Mouse (Mus musculus) myocyte (in vitro differentiated cells): Measurements from ENCODE around the gene Tmem274.

Experiments used
- E2F4 ChIP-seq: IDR thresholded peaks from one replicate; pipeline ENCODE4 v1.6.1; 2011; ENCODE audit warnings: mild to moderate bottlenecking, control low read depth, moderate library complexity; ENCODE audit not compliant: insufficient read depth
- MAX ChIP-seq: IDR thresholded peaks from one replicate; pipeline ENCODE4 v1.6.1; 2011; ENCODE audit warnings: low read depth, mild to moderate bottlenecking, control low read depth
- MYOD1 ChIP-seq, 3 experiments: IDR thresholded peaks; one replicate each; pipeline ENCODE4 v1.6.1; 2011; ENCODE audit warnings: control low read depth in 2 of 3, low read depth in 2 of 3, mild to moderate bottlenecking in 2 of 3, moderate library complexity in 1 of 3; ENCODE audit not compliant: insufficient read length in 2 of 3, control insufficient read depth in 1 of 3
- MYOG ChIP-seq, 3 experiments: IDR thresholded peaks; one replicate each; pipeline ENCODE4 v1.6.1; 2011; ENCODE audit warnings: control low read depth in 2 of 3, low read depth in 2 of 3, mild to moderate bottlenecking in 2 of 3; ENCODE audit not compliant: insufficient read length in 2 of 3, control insufficient read depth in 1 of 3, insufficient read depth in 1 of 3
- POLR2A ChIP-seq: IDR thresholded peaks from one replicate; pipeline ENCODE4 v1.6.1; 2011; ENCODE audit warnings: low read depth, mild to moderate bottlenecking, control low read depth, moderate library complexity; ENCODE audit not compliant: insufficient read length
- REST ChIP-seq: IDR thresholded peaks from one replicate; pipeline ENCODE4 v1.6.1; 2011; ENCODE audit warnings: mild to moderate bottlenecking, control low read depth, moderate library complexity; ENCODE audit not compliant: insufficient read depth, insufficient read length
- TCF3 ChIP-seq: IDR thresholded peaks from one replicate; pipeline ENCODE4 v1.6.1; 2011; ENCODE audit warnings: low read depth, control low read depth; ENCODE audit not compliant: insufficient read length
- USF1 ChIP-seq: IDR thresholded peaks from one replicate; pipeline ENCODE4 v1.6.1; 2011; ENCODE audit warnings: low read depth, mild to moderate bottlenecking, control low read depth, moderate library complexity

DNA sequence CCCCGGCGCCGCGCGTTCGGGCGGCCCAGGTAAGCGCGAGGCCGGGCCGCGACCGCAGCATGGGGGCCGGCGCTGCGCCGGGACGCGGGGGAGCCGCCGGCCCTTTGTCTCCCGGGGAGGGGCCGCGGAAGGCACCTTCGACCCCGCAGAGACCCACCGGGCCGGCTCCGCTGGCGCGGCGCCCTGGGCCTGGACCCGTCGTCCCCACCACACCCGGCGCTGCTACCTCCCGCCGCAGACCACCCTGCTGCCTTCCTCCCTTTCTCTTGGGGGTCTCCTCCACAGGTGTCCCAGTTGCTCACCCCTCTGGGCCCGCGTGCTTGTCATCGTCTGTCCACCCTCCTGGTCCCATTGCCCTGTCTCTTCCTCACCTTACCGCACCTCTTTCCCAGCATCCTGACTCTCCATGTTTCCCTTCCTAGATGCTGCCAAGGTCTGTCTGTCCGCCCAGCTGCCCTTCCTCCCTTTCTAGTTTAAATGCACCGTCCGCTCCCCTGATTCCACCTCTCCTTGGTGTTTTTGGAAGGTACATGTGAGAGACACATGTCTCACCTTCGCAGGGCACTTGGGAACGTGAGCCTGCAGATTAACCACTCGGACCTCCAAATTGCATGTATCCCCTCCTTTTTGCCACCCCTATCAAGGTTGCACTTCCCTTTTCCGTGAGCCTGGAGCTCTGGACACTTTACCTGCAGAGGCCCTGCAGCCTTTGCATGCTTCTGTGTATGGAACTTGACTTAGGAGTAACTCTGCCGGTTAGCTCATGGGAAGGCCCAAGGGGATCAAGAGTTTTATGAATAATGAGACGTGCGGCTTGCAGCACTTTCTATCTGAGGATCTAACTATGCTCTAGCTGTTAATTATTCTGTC, 41.4 kb downstream of the Tmem274 start:
- TF ChIP-seq E2F4 (no peak), POLR2A (no peak), MAX (no peak), USF1 (no peak), TCF3 (no peak), MYOD1 (IDR thresholded peaks at IDR 0.05; ENCODE audit: control insufficient read depth in 1 of 3, insufficient read length in 2 of 3, low read depth in 2 of 3) (no peak), REST (no peak), MYOG (IDR thresholded peaks at IDR 0.05; ENCODE audit: control insufficient read depth in 1 of 3, insufficient read depth in 1 of 3, insufficient read length in 2 of 3, low read depth in 2 of 3) (no peak)
